Mouse (Mus musculus): Measurements from ENCODE around the gene Disc1.

GRCm38 (mm10) chr8:125130835-125131234 is 76.8 kb downstream of the Disc1 start:
- TF ChIP-seq NRF1 (IDR thresholded peaks at IDR 0.05; ENCODE audit: low read depth, low read length) (no peak), ZKSCAN1 (IDR thresholded peaks at IDR 0.05; ENCODE audit: borderline replicate concordance, low read depth, low read length) (no peak), CTCF (conservative IDR thresholded peaks at IDR 0.05 in 1 of 2, IDR thresholded peaks at IDR 0.05 in 1 of 2; ENCODE audit: low read depth in 2 of 2, low read length in 2 of 2) (no peak), HCFC1 (IDR thresholded peaks at IDR 0.05; ENCODE audit: low read depth, low read length) (no peak), JUND (conservative IDR thresholded peaks at IDR 0.05; ENCODE audit: low read depth, low read length) (no peak), UBTF (IDR thresholded peaks at IDR 0.05; ENCODE audit: low read depth, low read length) (no peak), EP300 (IDR thresholded peaks at IDR 0.05; ENCODE audit: low read length) (no peak), NELFE (IDR thresholded peaks at IDR 0.05; ENCODE audit: low read depth, low read length) (no peak), POLR2A (IDR thresholded peaks at IDR 0.05; ENCODE audit: low read depth, low read length) (no peak)
